Mouse (Mus musculus) cortical plate, adult 2 months (tissue): ENCODE data around the gene Trim14. TPM values are rescaled to one million over a fixed set of nuclear protein-coding genes. Genes with fewer than 3 reads are reported as not detected.
A peak's percentile ranks its signal among the peaks of the same experiment; 100 is the strongest.

Experiments used
- H3K27ac ChIP-seq: fragments of 200-500 bp; 2 replicates; pipeline ENCODE4 v1.5.1; 2012; ENCODE audit warnings: low read length, control low read depth, inconsistent platforms; ENCODE audit not compliant: insufficient read depth
- H3K4me1 ChIP-seq: fragments of 200-500 bp; 2 replicates; pipeline ENCODE4 v1.6.1; 2011; ENCODE audit warnings: low read length; ENCODE audit not compliant: control insufficient read depth, insufficient read depth
- H3K4me3 ChIP-seq: fragments of 200-500 bp; 2 replicates; pipeline ENCODE4 v1.5.1; 2011; ENCODE audit warnings: mild to moderate bottlenecking, low read length, control low read depth; ENCODE audit not compliant: insufficient read depth
- CTCF ChIP-seq: fragments of 200-500 bp; IDR thresholded peaks from 2 replicates; pipeline ENCODE4 v1.5.1; 2011; ENCODE audit warnings: mild to moderate bottlenecking, control low read depth, low read length; ENCODE audit not compliant: insufficient read depth; ENCODE audit errors: extremely low read depth
- POLR2A ChIP-seq: fragments of 200-500 bp; IDR thresholded peaks from 2 replicates; pipeline ENCODE4 v1.6.1; 2011; ENCODE audit warnings: mild to moderate bottlenecking, low read length, control low read depth; ENCODE audit not compliant: insufficient read depth; ENCODE audit errors: extremely low read depth
- polyA plus RNA-seq: library from polyadenylated mRNA; depleted of rRNA; stranded (reverse); fragments of >200 nt; gene quantifications from 2 replicates; pipeline ENCODE4 v1.2.3, GENCODE M21; 2012

The Trim14 gene
- polyA plus RNA-seq, 1 experiment = 1.0 TPM

DNA sequence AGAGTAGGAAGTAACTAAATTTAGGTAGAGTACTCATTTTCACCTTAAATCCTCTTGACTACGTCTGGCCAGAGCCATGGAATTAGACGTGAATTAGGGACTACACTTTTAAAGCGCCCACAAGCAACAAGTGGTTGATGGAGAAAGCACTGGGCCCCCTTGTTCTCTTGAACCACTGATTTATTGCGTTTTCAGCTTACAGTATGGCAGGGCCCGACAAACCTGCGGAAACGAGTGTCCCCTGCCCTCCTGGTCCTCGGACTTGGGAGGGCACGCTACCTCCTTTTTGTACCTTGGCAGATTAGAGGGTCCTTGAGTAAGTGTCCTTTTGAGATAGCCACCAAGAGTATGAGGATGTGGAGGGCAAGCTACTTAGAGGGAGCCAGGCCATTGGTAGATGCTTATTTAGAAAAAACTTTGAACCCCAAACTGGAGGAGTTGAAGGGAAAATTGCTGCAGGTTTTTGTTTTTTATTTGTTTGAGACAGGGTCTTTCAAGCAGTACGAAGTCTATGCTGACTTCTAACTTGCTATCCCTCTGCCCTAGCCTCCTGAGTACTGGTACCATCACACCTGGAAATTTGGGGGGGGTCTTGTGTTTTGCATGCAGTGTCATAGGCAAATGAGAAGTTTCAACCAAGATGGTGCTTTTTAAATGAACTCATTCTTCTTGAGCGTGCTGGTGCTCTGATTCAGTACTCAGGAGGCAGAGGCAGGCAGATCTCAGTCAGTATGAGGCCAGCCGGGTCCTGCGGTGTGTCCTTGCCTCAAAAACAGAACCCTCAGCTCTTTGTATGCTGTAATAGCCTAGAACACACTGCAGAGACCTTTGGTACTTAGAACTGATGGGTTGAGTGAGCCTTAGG is 82.9 kb downstream of the Trim14 start:
- H3K27ac ChIP-seq = no peak overlapping the region
- H3K4me1 ChIP-seq = peaks cover 3% of the 10 kb centered on the region
- no peak for TF ChIP-seq CTCF
- no peak for TF ChIP-seq POLR2A
- H3K4me3 ChIP-seq = peak overlapping the region; percentile 41; the same call in 1 of the 2 replicates

DNA sequence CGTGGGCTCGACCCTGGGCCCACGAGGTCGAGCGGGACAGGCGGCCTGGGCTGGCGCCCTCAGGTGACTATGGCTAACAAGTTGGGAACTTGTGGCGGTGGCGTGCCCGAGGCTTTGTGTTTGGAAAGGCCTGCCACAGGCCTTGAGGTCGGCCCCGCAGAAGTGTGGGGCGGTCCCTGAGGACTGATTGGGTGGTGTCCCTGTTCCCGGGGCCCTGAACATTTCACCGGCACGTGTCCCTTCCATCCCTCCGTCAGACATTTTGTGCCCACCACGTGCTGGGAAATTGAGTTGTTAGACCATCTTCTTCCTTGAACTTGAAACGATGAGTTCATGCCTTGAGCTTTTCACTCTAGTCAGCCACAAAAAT is 83.5 kb downstream of the Trim14 start:
- TF ChIP-seq CTCF (no peak), POLR2A (no peak)
- H3K27ac ChIP-seq = peak overlapping the region; percentile 99
- peaks cover 3% of the 10 kb centered on the region for H3K4me1 ChIP-seq
- peak overlapping the region; percentile 41 for H3K4me3 ChIP-seq

DNA sequence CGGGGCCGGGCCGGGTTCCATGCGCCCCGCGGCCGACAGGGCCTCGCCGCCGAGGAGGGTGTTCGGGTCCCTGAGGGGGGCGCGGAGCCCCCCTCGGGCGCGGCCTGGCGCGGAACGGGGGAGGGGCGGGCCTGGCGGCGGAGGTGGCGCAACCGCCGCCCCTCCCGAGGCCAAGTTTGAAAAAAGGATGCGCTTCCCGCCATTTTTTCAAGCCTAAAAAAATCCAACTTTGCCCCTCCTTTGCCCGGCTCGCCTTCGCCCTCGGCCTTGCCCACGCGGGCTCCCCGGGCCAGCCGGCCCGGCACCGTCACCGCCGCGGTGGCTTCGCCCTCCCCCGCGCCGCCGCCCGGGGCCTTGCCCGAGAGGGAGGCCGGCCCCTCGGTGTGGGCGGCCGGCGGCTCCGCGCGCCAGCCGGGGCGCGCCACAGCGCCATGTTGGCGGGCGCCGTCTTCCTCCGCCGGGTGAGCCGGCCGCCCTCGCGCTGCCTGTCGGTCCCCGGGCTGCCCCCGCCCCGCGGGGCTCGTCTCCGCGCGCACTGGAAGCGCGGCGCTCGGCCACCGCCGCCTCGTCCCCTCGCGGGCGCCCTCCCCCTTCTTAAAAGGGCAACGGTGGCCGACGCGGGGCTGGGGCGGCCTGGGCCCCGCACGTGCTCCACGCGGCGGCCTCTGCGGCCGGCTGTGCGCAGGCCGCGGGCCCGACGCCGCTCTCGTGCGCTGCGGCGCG is 84.0 kb downstream of the Trim14 start:
- Histone ChIP-seq H3K4me1 (peaks cover 3% of the 10 kb centered on the region), H3K27ac (peak overlapping the region; percentile 99), H3K4me3 (peak overlapping the region; percentile 41)
- no peak for TF ChIP-seq POLR2A
- no peak for TF ChIP-seq CTCF

DNA sequence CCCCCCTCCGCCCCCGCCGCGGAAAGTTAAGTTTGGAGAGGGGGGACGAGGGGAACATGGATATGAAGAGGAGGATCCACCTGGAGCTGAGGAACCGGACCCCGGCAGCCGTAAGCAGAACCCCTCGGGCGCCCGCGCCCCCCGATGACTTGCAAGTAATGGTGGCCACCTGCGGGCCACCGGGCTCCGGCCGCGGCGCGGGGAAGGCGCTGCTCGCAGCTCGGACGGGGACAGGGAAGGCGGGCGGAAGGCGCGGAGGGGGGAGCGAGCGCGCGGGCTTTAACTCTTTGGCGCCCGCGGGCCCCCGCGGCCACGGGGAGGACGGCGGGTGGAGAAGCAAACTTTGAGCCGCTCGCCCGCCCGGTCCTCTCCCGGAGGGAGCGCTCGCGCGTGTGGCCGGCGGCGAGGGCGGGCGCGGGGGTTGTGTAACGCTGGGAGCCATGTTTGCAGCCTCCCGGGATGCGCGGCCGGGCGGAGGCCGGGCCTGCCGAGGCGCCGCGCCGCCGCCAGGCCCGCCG is 84.6 kb downstream of the Trim14 start:
- Histone ChIP-seq H3K4me3 (peak overlapping the region; percentile 41), H3K27ac (peak overlapping the region; percentile 99), H3K4me1 (peaks cover 3% of the 10 kb centered on the region)
- TF ChIP-seq POLR2A = no peak
- no peak for TF ChIP-seq CTCF

DNA sequence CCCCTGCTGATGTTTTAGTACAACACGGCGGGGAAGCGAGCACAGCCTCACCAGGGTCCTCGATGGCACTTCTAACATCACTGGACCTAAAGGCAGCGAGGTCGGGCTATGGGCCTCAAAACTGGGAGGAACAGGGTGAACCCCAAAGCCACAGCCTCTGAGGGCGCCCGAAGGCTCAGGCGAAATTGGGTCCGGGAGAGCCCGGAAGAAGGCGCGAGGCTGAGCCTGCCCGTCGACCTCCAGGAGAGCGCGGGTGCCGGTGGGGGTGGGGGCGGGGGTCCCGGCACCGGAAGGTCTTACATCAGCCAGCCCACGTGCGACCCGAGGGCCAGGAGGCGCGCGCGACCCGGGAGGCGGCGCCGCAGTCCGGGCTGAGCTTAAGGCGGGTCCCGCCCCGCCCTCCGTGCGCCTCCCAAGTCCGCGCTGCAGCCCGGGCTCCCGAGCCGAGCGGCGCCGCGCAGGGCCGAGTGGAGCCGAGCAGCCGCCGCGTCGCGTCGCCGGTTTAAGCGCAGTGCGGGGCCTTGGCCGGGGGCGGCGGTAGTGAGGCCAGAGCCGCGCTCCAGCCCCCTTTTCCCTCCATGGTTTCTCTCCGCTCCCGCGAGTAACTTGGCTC is 85.3 kb downstream of the Trim14 start, which contains the start of gene Anp32b:
Gene Anp32b, plus strand, starts transcription at position 384 of the 613 bp plus-strand sequence.
- peak within 1 kb of the TSS; percentile 99 for H3K27ac ChIP-seq
- no peak for TF ChIP-seq POLR2A
- peak; percentile 23; the same call in 1 of the 2 replicates for TF ChIP-seq CTCF
- H3K4me1 ChIP-seq = peaks cover 3% of the 10 kb centered on the region
- peak within 1 kb of the TSS; percentile 41 for H3K4me3 ChIP-seq

DNA sequence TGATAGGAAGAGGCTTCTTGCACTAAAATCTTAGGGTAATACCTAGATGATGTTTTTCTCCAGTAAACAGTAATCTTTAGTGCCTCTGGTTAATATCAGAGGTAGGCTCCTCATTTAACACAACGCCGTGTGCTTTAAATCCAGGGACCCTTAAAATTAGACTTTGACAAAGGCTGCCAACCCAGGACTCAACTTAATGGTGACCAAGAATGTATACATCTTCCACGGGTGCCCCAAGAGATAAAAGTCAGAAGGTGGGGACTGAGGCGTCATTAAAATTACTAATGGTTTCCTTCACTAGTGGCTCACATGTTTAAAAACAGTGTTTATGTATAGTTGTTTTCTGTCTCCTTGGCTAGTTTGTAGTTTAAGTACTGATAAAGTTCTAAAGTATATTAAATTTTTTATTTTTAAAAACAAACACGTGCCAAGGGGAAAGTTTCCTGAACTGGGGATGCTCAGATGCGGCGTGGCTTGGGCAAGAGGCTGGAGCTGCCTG is 85.9 kb downstream of the Trim14 start:
- Histone ChIP-seq H3K27ac (no peak overlapping the region), H3K4me1 (peaks cover 3% of the 10 kb centered on the region), H3K4me3 (peak overlapping the region; percentile 41)
- no peak for TF ChIP-seq CTCF
- no peak for TF ChIP-seq POLR2A

DNA sequence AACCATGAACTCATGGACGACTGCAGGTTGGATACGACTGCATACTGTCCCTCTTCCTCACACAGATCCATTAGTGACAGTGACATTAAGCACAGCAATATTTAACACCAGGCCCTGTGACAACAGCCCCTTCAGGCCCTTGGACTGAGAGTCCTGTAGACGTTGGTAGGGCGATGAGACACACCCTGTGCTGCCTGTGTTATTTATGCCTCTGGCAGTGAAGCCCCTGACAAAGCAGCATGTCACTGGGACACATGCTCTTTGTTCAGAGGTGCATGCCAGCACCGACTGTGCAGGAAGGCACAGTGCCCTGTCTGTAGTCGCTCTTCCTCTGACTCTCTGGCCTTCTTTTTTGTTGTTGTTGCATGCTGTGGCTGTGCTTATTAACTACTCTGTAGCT is 87.1 kb downstream of the Trim14 start:
- peaks cover 3% of the 10 kb centered on the region for H3K4me1 ChIP-seq
- H3K4me3 ChIP-seq = no peak overlapping the region
- H3K27ac ChIP-seq = no peak overlapping the region
- no peak for TF ChIP-seq CTCF
- TF ChIP-seq POLR2A = no peak

DNA sequence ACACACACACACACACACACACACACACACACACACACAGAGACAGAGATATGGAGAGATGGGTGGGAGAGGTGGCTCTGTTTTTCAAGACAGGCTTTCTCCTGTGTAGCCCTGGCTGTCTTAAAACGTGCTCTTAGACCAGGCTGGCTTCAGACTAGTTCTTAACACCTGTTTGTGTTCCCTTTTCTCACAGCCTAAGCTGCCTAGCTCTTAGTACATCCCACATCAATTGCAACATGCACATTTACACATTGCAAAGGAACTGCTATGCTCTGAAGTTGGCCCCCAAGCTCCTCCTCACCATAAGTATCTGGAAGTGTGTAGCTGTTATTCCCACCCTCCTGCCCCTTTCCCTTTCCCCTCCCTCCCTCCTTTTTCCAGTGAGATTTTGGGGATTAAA is 88.5 kb downstream of the Trim14 start:
- TF ChIP-seq CTCF (no peak), POLR2A (no peak)
- Histone ChIP-seq H3K4me3 (no peak overlapping the region), H3K4me1 (no peaks in the 10 kb centered on the region), H3K27ac (no peak overlapping the region)
